Mouse (Mus musculus) neutrophil, adult 65 days (primary cell): ENCODE data around the gene Dnah14. TPM values are rescaled to one million over a fixed set of nuclear protein-coding genes. Genes with fewer than 3 reads are reported as not detected.

Experiments
- total RNA-seq: library from RNA; stranded (reverse); gene quantifications from 2 replicates; pipeline ENCODE4 v1.2.4, GENCODE M21; 2023

Gene Dnah14
- total RNA-seq: not detected in 2 replicates

DNA sequence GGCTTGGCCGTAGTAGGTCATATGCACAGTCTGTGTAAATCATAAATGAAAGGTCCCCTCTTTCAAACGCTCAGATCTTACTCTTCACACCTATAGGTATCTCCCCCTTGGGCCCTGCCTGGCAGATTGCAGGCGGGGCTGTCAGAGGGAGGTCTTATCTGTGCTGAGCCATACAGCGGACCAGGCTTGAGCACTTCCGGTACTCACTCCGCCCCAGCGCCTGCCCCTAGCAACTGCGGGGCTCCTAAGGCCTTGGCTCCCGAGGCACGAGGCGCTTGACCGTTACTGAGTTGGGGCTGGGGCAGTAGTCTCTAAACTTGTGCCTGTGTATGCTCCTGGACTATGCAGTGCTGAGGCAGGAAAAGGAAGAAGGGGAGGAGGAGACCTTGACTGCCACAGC, at the start of gene Dnah14:
Gene Dnah14, plus strand, starts transcription at position 238 of the 400 bp plus-strand sequence.

DNA sequence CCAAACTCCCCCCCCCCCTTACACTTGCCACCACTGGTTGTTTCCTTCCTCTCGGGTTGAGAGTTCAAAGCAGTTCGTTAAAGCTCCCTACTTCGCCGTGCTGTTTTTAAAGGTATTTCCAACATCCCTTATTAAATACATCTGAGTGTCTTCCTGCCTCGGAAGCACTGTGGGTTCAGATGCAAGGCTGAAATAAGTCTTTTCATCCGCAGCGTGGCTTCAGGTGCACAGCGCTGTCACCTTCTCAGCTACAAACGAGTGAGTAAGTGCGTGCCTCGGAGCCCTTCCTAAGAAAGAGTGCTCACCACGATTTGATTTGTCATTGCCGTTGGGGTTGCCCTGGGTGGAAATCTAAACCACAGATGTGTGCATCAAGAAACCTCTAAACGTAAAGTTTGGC, 266.4 kb downstream of the Dnah14 start, which contains the start of gene Lbr:
Gene Lbr, minus strand, starts transcription at position 266 of the 400 bp plus-strand sequence.

Other genes starting within 250 kb of the Dnah14 start
- not detected in 2 replicates for gene Cnih3, start 223.9 kb upstream of the Dnah14 start, total RNA-seq
- gene Ccdc121, start 65.1 kb upstream of the Dnah14 start, total RNA-seq: not detected in 2 replicates